Mouse (Mus musculus): ENCODE measurements around the gene Plekha6.

DNA sequence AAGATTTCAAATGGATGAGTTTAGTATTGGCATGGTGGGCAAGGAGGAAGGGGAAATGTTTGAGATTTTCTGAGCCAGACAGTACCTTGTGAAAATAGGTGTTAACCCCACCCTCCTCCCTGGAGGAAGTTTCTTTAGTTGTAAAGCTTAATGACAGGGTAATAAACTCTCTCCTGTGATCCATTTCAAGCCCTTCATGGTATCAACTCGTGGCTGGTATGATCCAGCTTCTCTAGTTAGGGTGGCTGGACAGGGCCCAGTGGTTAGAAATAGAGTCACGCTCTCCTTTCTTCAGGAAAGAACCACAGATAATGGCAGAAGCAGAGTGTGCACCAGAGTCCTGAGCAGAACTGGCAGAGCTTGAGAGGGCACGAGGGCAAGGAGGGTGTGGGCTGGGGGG lies 57.4 kb downstream of the Plekha6 start:
- TF ChIP-seq REST (IDR thresholded peaks at IDR 0.05; ENCODE audit: insufficient read depth, insufficient read length) (no peak), POLR2A (IDR thresholded peaks at IDR 0.05; ENCODE audit: insufficient read length, low read depth) (no peak), TCF12 (IDR thresholded peaks at IDR 0.05; ENCODE audit: insufficient read depth, poor library complexity, severe bottlenecking) (no peak), MYOD1 (IDR thresholded peaks at IDR 0.05; ENCODE audit: control insufficient read depth in 1 of 3, insufficient read length in 2 of 3, low read depth in 2 of 3) (no peak), MYOG (IDR thresholded peaks at IDR 0.05; ENCODE audit: control insufficient read depth in 1 of 3, insufficient read depth in 1 of 3, insufficient read length in 2 of 3, low read depth in 2 of 3) (no peak), MAX (IDR thresholded peaks at IDR 0.05; ENCODE audit: low read depth) (no peak)

All from myocyte (in vitro differentiated cells).